Mouse (Mus musculus): ENCODE data around the gene Pafah1b2.

GRCm38 (mm10) chr9:45943628-45944505 is 68.6 kb downstream of the Pafah1b2 start:
- TF ChIP-seq CTCF (IDR thresholded peaks at IDR 0.05; ENCODE audit: low read depth, low read length): no peak
- no peak for TF ChIP-seq POLR2A (IDR thresholded peaks at IDR 0.05; ENCODE audit: insufficient read depth, low read length)
- no peak for TF ChIP-seq EP300 (IDR thresholded peaks at IDR 0.05; ENCODE audit: insufficient read depth, low read depth, low read length)
